Mouse (Mus musculus) liver, embryonic 15.5 days (tissue): Measurements from ENCODE around the gene Ppargc1a. TPM values are rescaled to one million over a fixed set of nuclear protein-coding genes. Genes with fewer than 3 reads are reported as not detected.

ENCODE experiments used
- ATAC-seq: fragments of 200-750 bp; cut with Nextera tagmentation; 2 replicates; pipeline ENCODE4 v1.8.0; 2017; ENCODE audit warnings: moderate number of reproducible peaks, mild to moderate bottlenecking, moderate library complexity; ENCODE audit not compliant: insufficient read depth
- H3K27ac ChIP-seq: fragments of 300-500 bp; sonication (generic); replicated peaks from 2 replicates; pipeline ENCODE4 v1.5.1; 2015; ENCODE audit warnings: mild to moderate bottlenecking, inconsistent platforms
- H3K27me3 ChIP-seq: fragments of 300-500 bp; sonication (generic); 2 replicates; pipeline ENCODE4 v1.6.1; 2015; ENCODE audit warnings: mild to moderate bottlenecking, inconsistent platforms
- H3K36me3 ChIP-seq: fragments of 300-500 bp; sonication (generic); replicated peaks from 2 replicates; pipeline ENCODE4 v1.6.1; 2015; ENCODE audit warnings: moderate library complexity, mild to moderate bottlenecking, inconsistent platforms
- H3K4me1 ChIP-seq: fragments of 300-500 bp; sonication (generic); replicated peaks from 2 replicates; pipeline ENCODE4 v1.6.1; 2015; ENCODE audit warnings: inconsistent platforms
- H3K4me2 ChIP-seq: fragments of 300-500 bp; sonication (generic); 2 replicates; pipeline ENCODE4 v1.6.1; 2015; ENCODE audit warnings: moderate library complexity, mild to moderate bottlenecking, inconsistent platforms
- H3K4me3 ChIP-seq: fragments of 300-500 bp; sonication (generic); replicated peaks from 2 replicates; pipeline ENCODE4 v1.5.1; 2015; ENCODE audit warnings: mild to moderate bottlenecking, inconsistent platforms
- H3K9ac ChIP-seq: fragments of 300-500 bp; sonication (generic); 2 replicates; pipeline ENCODE4 v1.6.1; 2015; ENCODE audit warnings: moderate library complexity, mild to moderate bottlenecking, inconsistent platforms
- H3K9me3 ChIP-seq: fragments of 300-500 bp; sonication (generic); replicated peaks from 2 replicates; pipeline ENCODE4 v1.6.1; 2016; ENCODE audit warnings: inconsistent platforms
- WGBS: fragments of 180-500 bp; shearing (Covaris S2); methylation state at CpG from one replicate; pipeline ENCODE4 v1.1.7; 2015; ENCODE audit warnings: mixed read lengths; ENCODE audit not compliant: insufficient replicate concordance; 5-methylcytosine and 5-hydroxymethylcytosine counted together
- polyA plus RNA-seq: library from polyadenylated mRNA; unstranded; fragments of >200 nt; fragmentation: Nextera tagmentation; extraction: Ambion mirVana; gene quantifications from 2 replicates; pipeline ENCODE4 v1.2.1, GENCODE M21; 2015

Ppargc1a gene
- polyA plus RNA-seq, 1 experiment from 2014 or later = 2.7 TPM

GRCm38 (mm10) chr5:51452033-51452432 lies 115.5 kb downstream of the Ppargc1a start:
- H3K27me3 ChIP-seq = no peaks in the 10 kb centered on the region
- no peak overlapping the region for H3K4me3 ChIP-seq
- H3K9ac ChIP-seq = no peak overlapping the region
- no peaks in the 10 kb centered on the region for H3K9me3 ChIP-seq
- ATAC-seq = no peak
- H3K27ac ChIP-seq = no peak overlapping the region
- H3K4me1 ChIP-seq = no peaks in the 10 kb centered on the region
- H3K4me2 ChIP-seq = no peak overlapping the region
- no peaks in the 10 kb centered on the region for H3K36me3 ChIP-seq
- 46% methylated on average over 3 of the region's 3 CpGs for WGBS

GRCm38 (mm10) chr5:51447631-51448030 lies 119.9 kb downstream of the Ppargc1a start:
- Histone ChIP-seq H3K9me3 (no peaks in the 10 kb centered on the region), H3K36me3 (no peaks in the 10 kb centered on the region), H3K27ac (no peak overlapping the region), H3K4me2 (no peak overlapping the region), H3K27me3 (no peaks in the 10 kb centered on the region), H3K4me3 (no peak overlapping the region), H3K9ac (no peak overlapping the region), H3K4me1 (no peaks in the 10 kb centered on the region)
- no peak for ATAC-seq
- WGBS = 86% methylated on average over 1 of the region's 1 CpGs

- Histone ChIP-seq H3K27ac (no peak overlapping the region), H3K9ac (no peak overlapping the region), H3K9me3 (no peaks in the 10 kb centered on the region), H3K4me3 (no peak overlapping the region), H3K4me1 (no peaks in the 10 kb centered on the region), H3K36me3 (no peaks in the 10 kb centered on the region), H3K27me3 (no peaks in the 10 kb centered on the region), H3K4me2 (no peak overlapping the region)
- ATAC-seq = no peak
- 77% methylated on average over 14 of the region's 14 CpGs for WGBS
These were observed 121.0 kb downstream of the Ppargc1a start for GRCm38 (mm10) chr5:51446299-51447090.

- Histone ChIP-seq H3K27me3 (no peaks in the 10 kb centered on the region), H3K9ac (no peak overlapping the region), H3K27ac (no peak overlapping the region), H3K4me1 (no peaks in the 10 kb centered on the region), H3K9me3 (no peaks in the 10 kb centered on the region), H3K4me3 (no peak overlapping the region), H3K36me3 (no peaks in the 10 kb centered on the region), H3K4me2 (no peak overlapping the region)
- no peak for ATAC-seq
These were observed 121.8 kb downstream of the Ppargc1a start for GRCm38 (mm10) chr5:51445726-51446125.

- Histone ChIP-seq H3K36me3 (no peaks in the 10 kb centered on the region), H3K4me2 (no peak overlapping the region), H3K4me3 (no peak overlapping the region), H3K27me3 (no peaks in the 10 kb centered on the region), H3K9ac (no peak overlapping the region), H3K4me1 (no peaks in the 10 kb centered on the region), H3K9me3 (no peaks in the 10 kb centered on the region), H3K27ac (no peak overlapping the region)
- WGBS = 13% methylated on average over 4 of the region's 4 CpGs
- no peak for ATAC-seq
These were observed 127.8 kb downstream of the Ppargc1a start for GRCm38 (mm10) chr5:51439773-51440172.

GRCm38 (mm10) chr5:51433905-51434304 lies 133.6 kb downstream of the Ppargc1a start:
- Histone ChIP-seq H3K9me3 (no peaks in the 10 kb centered on the region), H3K27me3 (no peaks in the 10 kb centered on the region), H3K27ac (no peak overlapping the region), H3K4me1 (no peaks in the 10 kb centered on the region), H3K9ac (no peak overlapping the region), H3K4me3 (no peak overlapping the region), H3K36me3 (no peaks in the 10 kb centered on the region), H3K4me2 (no peak overlapping the region)
- ATAC-seq = no peak
- WGBS = 72% methylated on average over 5 of the region's 5 CpGs

- WGBS = 65% methylated on average over 2 of the region's 2 CpGs
- H3K4me3 ChIP-seq = no peak overlapping the region
- no peak for ATAC-seq
These were observed 135.0 kb downstream of the Ppargc1a start for GRCm38 (mm10) chr5:51432532-51432931.

GRCm38 (mm10) chr5:51432031-51432430 lies 135.5 kb downstream of the Ppargc1a start:
- Histone ChIP-seq H3K4me1 (no peaks in the 10 kb centered on the region), H3K27ac (no peak overlapping the region), H3K9me3 (no peaks in the 10 kb centered on the region), H3K9ac (no peak overlapping the region), H3K4me3 (no peak overlapping the region), H3K27me3 (no peaks in the 10 kb centered on the region), H3K4me2 (no peak overlapping the region), H3K36me3 (no peaks in the 10 kb centered on the region)
- WGBS = 49% methylated on average over 4 of the region's 4 CpGs
- ATAC-seq = no peak

More at GRCm38 (mm10) chr5:51432532-51432931, 135.0 kb downstream of the Ppargc1a start:
- Histone ChIP-seq H3K9ac (no peak overlapping the region), H3K9me3 (no peaks in the 10 kb centered on the region), H3K36me3 (no peaks in the 10 kb centered on the region), H3K27me3 (no peaks in the 10 kb centered on the region), H3K4me1 (no peaks in the 10 kb centered on the region), H3K4me2 (no peak overlapping the region), H3K27ac (no peak overlapping the region)

- Histone ChIP-seq H3K27me3 (no peaks in the 10 kb centered on the region), H3K36me3 (no peaks in the 10 kb centered on the region), H3K9ac (no peak overlapping the region), H3K4me1 (no peaks in the 10 kb centered on the region), H3K4me2 (no peak overlapping the region), H3K27ac (no peak overlapping the region), H3K4me3 (no peak overlapping the region), H3K9me3 (no peaks in the 10 kb centered on the region)
- ATAC-seq = no peak
These were observed 141.1 kb downstream of the Ppargc1a start for GRCm38 (mm10) chr5:51426406-51426805.

- H3K27ac ChIP-seq = no peak overlapping the region
- no peak overlapping the region for H3K4me2 ChIP-seq
- 66% methylated on average over 7 of the region's 7 CpGs for WGBS
- no peaks in the 10 kb centered on the region for H3K9me3 ChIP-seq
- no peak for ATAC-seq
- no peaks in the 10 kb centered on the region for H3K36me3 ChIP-seq
- H3K4me3 ChIP-seq = no peak overlapping the region
- no peaks in the 10 kb centered on the region for H3K27me3 ChIP-seq
- H3K9ac ChIP-seq = no peak overlapping the region
- H3K4me1 ChIP-seq = no peaks in the 10 kb centered on the region
These were observed 151.1 kb downstream of the Ppargc1a start for GRCm38 (mm10) chr5:51416377-51416776.

GRCm38 (mm10) chr5:51415456-51415855 lies 152.1 kb downstream of the Ppargc1a start:
- Histone ChIP-seq H3K4me1 (no peaks in the 10 kb centered on the region), H3K4me2 (no peak overlapping the region), H3K27me3 (no peaks in the 10 kb centered on the region), H3K9me3 (no peaks in the 10 kb centered on the region), H3K4me3 (no peak overlapping the region), H3K27ac (no peak overlapping the region), H3K36me3 (no peaks in the 10 kb centered on the region), H3K9ac (no peak overlapping the region)
- 50% methylated on average over 2 of the region's 2 CpGs for WGBS
- no peak for ATAC-seq
